In the genomic region with DNA sequence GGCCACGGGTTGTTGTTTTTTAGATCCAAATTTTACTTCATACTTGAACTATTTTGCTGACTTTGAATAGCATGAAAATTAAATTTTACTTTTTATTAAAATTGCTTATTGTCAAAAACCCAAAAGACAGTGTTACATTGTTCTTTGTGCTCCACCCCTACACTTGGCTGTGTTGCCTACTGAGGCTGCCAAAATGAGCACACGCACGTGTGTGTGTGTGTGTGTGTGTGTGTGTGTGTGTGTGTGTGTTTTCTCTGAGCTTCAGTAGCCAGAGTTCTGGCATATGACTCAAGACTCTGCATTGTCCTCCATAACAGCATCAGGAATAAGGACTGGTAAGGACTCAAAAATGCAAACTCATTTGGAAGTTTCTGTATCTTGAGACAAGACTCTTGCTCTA, we compare ENCODE assay signal across 26 mouse cellular contexts.
DNase-seq lines count a peak whose midpoint lies in the region; ATAC-seq lines count a peak whose summit lies in the region.
"Had no signal": no experiment of that assay in that cellular context is flagged by ENCODE, and none has a peak within 500 bp of the region (broad histone marks: within the 10 kb centered on the region; RNA-seq: fewer than 3 reads in every experiment).

No protein-coding gene starts in this region.

- H3K9me3 ChIP-seq in forebrain, embryonic 12.5 days: no peaks in the 10 kb centered on the region
- H3K9me3 ChIP-seq: heart, embryonic 15.5 days; hindbrain, embryonic 10.5 days; hindbrain, embryonic 15.5 days; kidney, embryonic 15.5 days; limb, embryonic 13.5 days; lung, embryonic 15.5 days; midbrain, embryonic 10.5 days; midbrain, embryonic 15.5 days; neural tube, embryonic 15.5 days had no signal

- no peak for ATAC-seq in forebrain, embryonic 12.5 days (ENCODE audit: low FRiP score)
- ATAC-seq: forebrain, postnatal 0 days; Patski had no signal

- no peak overlapping the region for H3K4me2 ChIP-seq in forebrain, embryonic 12.5 days
- H3K4me2 ChIP-seq: heart, embryonic 15.5 days; hindbrain, embryonic 15.5 days; kidney, embryonic 15.5 days; limb, embryonic 13.5 days; liver, embryonic 11.5 days; lung, embryonic 15.5 days; midbrain, embryonic 15.5 days; neural tube, embryonic 15.5 days had no signal

- peak; percentile 26 for DNase-seq in gastrocnemius, postnatal 14 days
- no peak for DNase-seq in gastrocnemius, postnatal 25 days
- peak; percentile 38 for DNase-seq in 3T3-L1 (ENCODE audit: low read depth, low spot score)
- peak; percentile 51 for DNase-seq in Muller cell, postnatal 12 days (ENCODE audit: inconsistent ontology term)
- peak; percentile 48 for DNase-seq in retina, postnatal 1 day
- DNase-seq: adrenal gland, postnatal 14 days; cerebellum, adult 11 months; forebrain, postnatal 0 days; gastrocnemius, postnatal 36 days; kidney, adult 18-20 months; kidney, postnatal 25 days; right cerebral cortex, adult 18-20 months had no signal

- H3K27me3 ChIP-seq in forebrain, embryonic 12.5 days: no peaks in the 10 kb centered on the region
- H3K27me3 ChIP-seq: CH12.LX; heart, embryonic 15.5 days; hindbrain, embryonic 15.5 days; kidney, embryonic 15.5 days; limb, embryonic 13.5 days; lung, embryonic 15.5 days; midbrain, embryonic 15.5 days; neural tube, embryonic 15.5 days; Patski had no signal

- peaks cover 16% of the 10 kb centered on the region; the same call in 1 of the 2 replicates for H3K4me1 ChIP-seq in forebrain, embryonic 12.5 days
- H3K4me1 ChIP-seq: lung, embryonic 15.5 days had no signal

- no peaks in the 10 kb centered on the region for H3K36me3 ChIP-seq in forebrain, embryonic 12.5 days (replicated peaks)
- H3K36me3 ChIP-seq: heart, embryonic 15.5 days; hindbrain, embryonic 10.5 days; hindbrain, embryonic 15.5 days; kidney, embryonic 15.5 days; limb, embryonic 13.5 days; lung, embryonic 15.5 days; midbrain, embryonic 10.5 days; midbrain, embryonic 15.5 days; neural tube, embryonic 15.5 days had no signal

- intact Hi-C loops in gastrocnemius, postnatal 14 days (cut with DNase I; ENCODE audit: low total_unique reads): no loop called here

- 96% methylated on average over 3 of the region's 3 CpGs for WGBS in forebrain, embryonic 12.5 days

- H3K27ac ChIP-seq in forebrain, embryonic 12.5 days: no peak overlapping the region
- H3K27ac ChIP-seq: heart, embryonic 15.5 days; hindbrain, embryonic 10.5 days; hindbrain, embryonic 15.5 days; kidney, embryonic 15.5 days; left cerebral cortex, adult 2 months; limb, embryonic 13.5 days; lung, embryonic 15.5 days; midbrain, embryonic 10.5 days; neural tube, embryonic 15.5 days had no signal

- no peak overlapping the region for H3K4me3 ChIP-seq in forebrain, embryonic 12.5 days (replicated peaks)
- H3K4me3 ChIP-seq: heart, embryonic 15.5 days; hindbrain, embryonic 10.5 days; hindbrain, embryonic 15.5 days; kidney, embryonic 15.5 days; left cerebral cortex, adult 2 months; limb, embryonic 13.5 days; lung, embryonic 15.5 days; midbrain, embryonic 10.5 days; midbrain, embryonic 15.5 days; neural tube, embryonic 15.5 days had no signal

- H3K9ac ChIP-seq in forebrain, embryonic 12.5 days: no peak overlapping the region
- H3K9ac ChIP-seq: forebrain, postnatal 0 days; heart, embryonic 15.5 days; hindbrain, embryonic 15.5 days; kidney, embryonic 15.5 days; limb, embryonic 13.5 days; lung, embryonic 15.5 days; midbrain, embryonic 15.5 days; neural tube, embryonic 15.5 days had no signal
